Mouse (Mus musculus): Measurements from ENCODE around the gene Kti12.

DNA sequence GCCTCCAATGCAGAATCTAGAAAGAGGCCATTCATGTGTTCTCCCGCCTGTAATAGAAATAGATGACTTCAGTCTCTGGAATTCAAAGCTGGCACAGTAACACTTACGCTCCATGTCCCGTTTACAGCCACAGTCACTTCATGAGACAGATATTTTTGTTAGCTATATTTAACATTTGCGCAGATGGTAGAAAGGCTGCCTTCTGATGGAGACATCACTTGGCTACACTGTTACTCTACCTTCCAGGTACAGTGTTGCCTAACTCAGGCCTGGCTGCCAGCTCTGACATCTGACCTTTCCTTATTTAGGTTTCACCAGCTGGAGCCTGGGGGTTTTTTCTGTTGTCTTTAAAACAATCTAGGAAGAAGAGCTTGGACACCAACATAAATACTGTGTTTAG is 9.6 kb upstream of the Kti12 start:
- TF ChIP-seq POLR2A (IDR thresholded peaks at IDR 0.05; ENCODE audit: low read depth, low read length) (no peak), CTCF (IDR thresholded peaks at IDR 0.05; ENCODE audit: extremely low read depth, insufficient read length, insufficient replicate concordance, low read depth, low read length) (no peak)

Data from small intestine, adult 2 months (tissue).